Mouse (Mus musculus): ENCODE measurements at regions not wholly inside any gene's neighbourhood (a gene's known extent, or its start where the extent isn't known, plus 50 kb on each side); places are given as distances from the start of the nearest gene placed in this dataset.
A peak's percentile ranks its signal among the peaks of the same experiment; 100 is the strongest.

DNA sequence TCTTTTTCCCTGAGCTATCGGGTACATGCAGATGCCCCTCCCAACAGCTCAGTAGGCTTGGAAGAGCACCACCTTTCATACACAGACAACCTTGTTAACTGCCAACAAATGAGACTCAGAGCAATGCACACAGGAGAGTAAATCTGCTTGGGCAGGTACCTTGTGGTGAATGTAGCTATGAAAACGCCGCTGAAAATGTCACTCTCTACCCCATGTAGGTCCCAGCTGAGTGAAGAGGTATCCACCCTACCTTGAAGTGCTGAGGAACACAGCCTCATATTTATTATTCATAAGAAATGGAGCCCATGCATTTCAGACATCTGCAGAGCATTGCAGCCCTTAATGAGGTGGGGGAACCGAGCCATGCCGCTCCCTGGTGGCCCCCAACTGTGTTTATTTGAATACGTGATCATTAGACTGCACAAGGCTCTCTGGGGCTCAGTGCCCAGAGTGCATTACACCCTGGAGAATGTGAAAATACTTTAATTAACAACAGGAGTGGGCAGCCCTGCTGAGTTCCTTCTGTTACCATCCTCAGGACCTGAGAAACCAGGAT lies 53.8 kb upstream of the F13a1 start:
- Histone ChIP-seq H3K4me3 (replicated peaks; ENCODE audit: low read depth, low read length) (no peak overlapping the region), H3K36me3 (ENCODE audit: control insufficient read depth, insufficient read depth, low read length) (no peaks in the 10 kb centered on the region), H3K9me3 (ENCODE audit: control insufficient read depth, low read length) (no peaks in the 10 kb centered on the region), H3K4me1 (ENCODE audit: control insufficient read depth, insufficient read depth, low read length) (0 out of 2 replicates have a peak, but pooled peaks cover 5% of the 10 kb centered on the region), H3K9ac (replicated peaks; ENCODE audit: low read length) (no peak overlapping the region), H3K4me2 (ENCODE audit: low read length) (no peak overlapping the region), H3K27me3 (ENCODE audit: control insufficient read depth, insufficient read depth, low read length) (no peaks in the 10 kb centered on the region), H3K27ac (replicated peaks; ENCODE audit: low read depth, low read length) (peak overlapping the region; percentile 67)
- WGBS, result 27% methylated on average over 6 of the region's 6 CpGs
- DNase-seq (peak; percentile 70), ATAC-seq (ENCODE audit: low FRiP score, low TSS enrichment) (peak; percentile 80)

DNA sequence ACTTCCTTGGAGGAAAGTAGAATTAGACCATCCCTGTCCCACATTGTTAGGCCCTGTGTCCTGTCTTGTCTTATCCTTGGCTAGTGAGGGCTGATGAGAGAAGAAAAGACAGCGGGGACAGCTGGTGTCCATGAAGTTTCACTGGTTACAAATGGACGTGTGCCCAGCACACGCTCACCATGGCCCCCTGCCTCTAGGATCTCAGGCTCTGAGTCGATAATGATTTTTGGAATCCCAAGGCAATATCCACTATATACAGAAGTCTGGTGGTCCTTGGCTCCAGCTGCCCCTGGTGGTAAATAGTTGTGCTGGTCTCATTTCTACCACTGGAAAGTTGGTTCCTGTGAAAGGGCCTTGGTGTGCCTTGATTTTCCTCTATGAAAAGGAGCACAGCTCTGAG lies 51.7 kb upstream of the F13a1 start:
- WGBS, result 88% methylated on average over 4 of the region's 4 CpGs
- Histone ChIP-seq H3K9ac (replicated peaks; ENCODE audit: low read length) (no peak overlapping the region), H3K9me3 (ENCODE audit: control insufficient read depth, low read length) (no peaks in the 10 kb centered on the region), H3K4me3 (replicated peaks; ENCODE audit: low read depth, low read length) (no peak overlapping the region), H3K4me2 (ENCODE audit: low read length) (no peak overlapping the region), H3K27me3 (ENCODE audit: control insufficient read depth, insufficient read depth, low read length) (no peaks in the 10 kb centered on the region), H3K4me1 (ENCODE audit: control insufficient read depth, insufficient read depth, low read length) (0 out of 2 replicates have a peak, but pooled peaks cover 5% of the 10 kb centered on the region), H3K36me3 (ENCODE audit: control insufficient read depth, insufficient read depth, low read length) (no peaks in the 10 kb centered on the region), H3K27ac (replicated peaks; ENCODE audit: low read depth, low read length) (no peak overlapping the region)
- no peak for DNase-seq
- no peak for ATAC-seq (ENCODE audit: low FRiP score, low TSS enrichment)
